Mouse (Mus musculus) megakaryocyte, adult 5-6 weeks (primary cell): ENCODE data around the gene Tfap4. TPM values are rescaled to one million over a fixed set of nuclear protein-coding genes. Genes with fewer than 3 reads are reported as not detected.

ENCODE experiments used
- ATAC-seq: 2 replicates; pipeline ENCODE4 v1.8.0; 2016; ENCODE audit warnings: mild to moderate bottlenecking, inconsistent platforms; ENCODE audit not compliant: poor library complexity, severe bottlenecking
- total RNA-seq, 2 experiments: library from RNA; stranded (forward) in 1 of 2; stranded (reverse) in 1 of 2; fragments of 153-499, 151-499 nt in 1 of 2; fragments of 221-1000, 200-1000 nt in 1 of 2; gene quantifications; 2 replicates each; pipeline versions ENCODE4 v1.2.3 to v1.2.4; 2015 to 2017

Gene Tfap4
- total RNA-seq (2015) (10.1 and 11.1 TPM in 2 replicates), total RNA-seq (2017) (12.6 and 12.8 TPM in 2 replicates)

- ATAC-seq: peak; percentile 43
Measured at GRCm38 (mm10) chr16:4559715-4560144, at the start of gene Tfap4. TSS of gene Tfap4 (minus strand) at chr16:4559854.

DNA sequence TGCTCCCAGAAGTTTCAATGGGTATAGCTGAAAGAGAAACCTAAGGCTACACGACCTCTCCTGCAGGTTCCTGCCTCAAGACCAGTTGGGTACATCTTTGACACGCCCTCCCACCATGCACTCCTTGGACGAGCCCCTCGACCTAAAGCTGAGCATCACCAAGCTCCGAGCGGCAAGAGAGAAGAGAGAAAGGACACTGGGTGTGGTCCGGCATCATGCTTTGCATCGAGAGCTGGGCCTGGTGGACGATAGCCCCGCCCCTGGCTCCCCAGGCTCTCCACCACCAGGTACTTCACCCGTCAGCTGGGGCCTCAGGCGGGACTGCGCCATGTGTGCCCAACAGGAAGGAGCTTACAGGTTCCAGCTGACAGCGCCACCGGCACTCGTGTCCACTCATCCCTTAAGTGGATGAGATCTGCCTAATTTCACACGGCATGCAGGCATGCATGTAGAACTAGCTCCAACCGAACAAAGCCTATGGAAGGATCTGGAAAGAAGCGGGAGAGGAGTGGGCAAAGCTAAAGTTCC is 48.9 kb upstream of the Tfap4 start:
- ATAC-seq: no peak

- ATAC-seq: peak; percentile 91
Measured at GRCm38 (mm10) chr16:4607818-4608531, 48.3 kb upstream of the Tfap4 start.

DNA sequence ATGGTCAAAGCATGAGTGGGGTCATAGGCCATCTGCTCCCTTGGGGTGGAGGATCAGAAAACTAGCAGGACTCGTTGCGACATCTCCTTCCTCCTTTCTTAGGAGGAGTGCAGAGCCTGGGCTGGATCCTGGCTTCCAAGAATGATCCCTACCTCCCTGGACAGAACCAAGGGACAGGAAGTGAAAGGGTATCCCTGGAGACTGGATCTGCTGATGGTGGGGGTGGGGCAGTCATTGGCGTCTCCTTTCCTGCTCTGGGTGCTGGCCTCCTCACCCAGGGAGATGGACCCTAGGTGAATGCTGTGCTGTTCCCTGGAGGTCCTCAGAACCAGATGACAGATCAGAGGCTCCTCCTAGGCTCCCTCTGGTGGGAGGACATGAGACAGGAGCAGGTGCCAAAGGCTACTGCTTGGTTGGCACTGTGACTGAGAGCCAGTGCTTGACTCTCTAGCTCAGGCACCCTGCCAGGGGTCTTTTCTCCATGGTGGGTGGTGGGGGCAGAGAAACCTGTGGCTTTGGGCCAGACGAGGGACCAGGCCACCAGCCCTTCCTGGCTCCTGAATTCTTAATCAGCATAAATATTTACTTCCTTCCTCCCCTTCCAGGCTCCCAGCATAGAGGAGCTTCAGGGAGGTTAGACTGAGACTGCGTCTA is 46.9 kb upstream of the Tfap4 start:
- 0 out of 2 replicates have a peak, but pooled peaks have one; percentile 39 for ATAC-seq

DNA sequence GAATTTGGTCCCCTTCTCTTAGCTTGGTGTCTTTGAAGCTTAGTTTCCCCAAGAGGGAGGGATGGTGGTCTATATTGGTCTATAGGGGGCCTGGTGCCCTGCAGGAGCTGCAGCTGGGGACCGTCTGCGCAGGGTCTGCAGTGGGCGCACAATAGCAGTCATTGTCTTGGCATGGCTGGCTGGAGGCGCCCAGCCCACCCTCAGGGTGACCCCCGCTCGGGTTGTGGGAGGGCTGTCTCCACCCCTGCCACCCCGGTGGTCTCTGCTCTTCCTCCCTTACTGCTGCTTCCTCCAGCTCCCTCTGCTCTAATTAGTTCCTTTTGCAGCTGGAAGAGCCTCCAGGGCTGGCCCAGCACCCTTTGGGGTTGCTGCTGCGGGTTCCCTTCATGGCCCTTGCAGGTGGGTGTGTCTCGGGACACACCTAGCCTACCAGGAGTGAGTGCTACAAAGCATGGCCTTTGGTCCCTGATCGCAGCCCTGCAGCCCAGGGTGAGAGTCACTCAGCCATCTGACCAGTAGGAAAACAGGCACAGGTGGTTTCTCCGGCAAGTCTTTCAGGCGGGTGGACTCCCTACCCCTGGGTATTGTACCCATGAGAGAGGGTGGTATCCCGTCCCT is 46.0 kb upstream of the Tfap4 start:
- no peak for ATAC-seq

DNA sequence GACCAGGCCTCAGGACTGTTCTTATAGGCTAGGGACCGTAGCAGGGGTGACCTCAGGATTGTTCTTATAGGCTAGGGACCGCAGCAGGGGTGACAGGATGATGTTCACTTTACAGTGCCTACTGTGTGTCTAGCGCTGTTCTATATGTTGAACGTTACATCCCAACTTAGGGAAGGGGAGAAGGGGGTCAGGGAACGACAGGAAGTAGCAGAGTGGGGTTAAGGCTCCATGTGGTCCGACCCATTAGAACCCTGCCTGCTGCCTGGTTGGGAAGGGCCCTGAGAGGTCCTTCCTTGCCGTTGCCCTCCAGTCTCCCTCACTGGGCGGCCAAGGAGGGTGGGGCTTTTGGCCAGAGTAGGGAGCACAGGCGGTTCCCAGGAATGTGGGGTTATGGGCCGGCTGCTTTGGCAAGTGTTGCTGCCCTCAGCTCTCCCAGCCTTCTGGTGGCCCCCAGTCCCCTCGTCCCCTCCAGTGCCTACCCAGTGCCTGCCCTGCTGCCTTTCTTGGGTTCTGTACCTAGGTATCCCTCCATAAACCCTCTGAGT is 44.7 kb upstream of the Tfap4 start:
- ATAC-seq: no peak

DNA sequence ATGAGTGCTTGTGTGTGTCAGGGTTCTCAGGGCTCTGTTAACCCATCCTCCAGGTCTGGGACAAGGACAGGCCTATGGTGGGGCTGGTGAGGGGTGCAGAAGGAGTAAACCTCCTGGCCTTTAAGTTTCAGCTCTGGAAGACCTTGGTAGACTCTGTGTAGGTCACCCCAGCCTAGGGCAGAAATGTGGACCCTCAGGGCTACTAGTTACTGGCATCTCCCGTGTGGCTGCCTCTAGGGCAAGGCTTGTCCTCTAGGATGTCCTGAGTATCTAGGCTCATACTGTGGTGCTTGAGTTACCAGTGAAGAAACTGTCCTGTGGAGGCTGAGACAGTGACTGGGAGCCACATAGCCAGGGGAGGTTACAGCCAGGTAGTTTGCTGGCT is 43.8 kb upstream of the Tfap4 start:
- ATAC-seq: no peak

DNA sequence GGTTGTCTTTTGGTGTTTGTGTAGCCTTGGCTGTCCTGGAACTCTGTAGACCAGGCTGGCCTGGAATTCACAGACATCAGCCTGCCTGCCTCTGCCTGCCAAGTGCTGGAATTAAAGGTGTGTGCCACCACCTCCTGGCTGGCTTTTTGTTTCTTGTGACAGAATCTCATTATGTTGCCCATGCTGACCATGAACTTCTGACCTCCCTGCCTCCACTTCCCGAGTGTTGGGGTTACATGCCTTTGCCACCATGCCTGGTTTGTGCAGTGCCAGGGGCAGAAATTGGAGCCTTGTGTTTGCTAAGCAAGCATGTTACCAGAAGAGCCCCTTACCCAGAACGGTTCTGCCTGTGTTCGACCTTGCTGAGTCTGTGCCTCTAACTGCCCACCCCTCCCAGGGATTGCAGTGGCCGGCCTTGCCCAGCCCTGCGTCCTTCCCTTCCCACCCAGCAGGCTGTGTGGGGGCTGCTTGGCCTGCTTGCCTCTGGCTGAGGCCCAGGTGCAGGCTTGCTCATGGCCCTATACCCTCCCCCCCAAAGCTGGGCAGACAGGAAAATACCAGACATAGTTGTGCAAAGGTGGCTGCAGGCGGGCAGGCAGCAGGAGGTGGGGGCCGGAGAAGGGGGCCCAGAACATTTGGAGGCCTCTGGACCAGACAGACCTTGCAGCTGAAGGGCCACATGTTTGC is 43.3 kb upstream of the Tfap4 start:
- ATAC-seq: no peak

DNA sequence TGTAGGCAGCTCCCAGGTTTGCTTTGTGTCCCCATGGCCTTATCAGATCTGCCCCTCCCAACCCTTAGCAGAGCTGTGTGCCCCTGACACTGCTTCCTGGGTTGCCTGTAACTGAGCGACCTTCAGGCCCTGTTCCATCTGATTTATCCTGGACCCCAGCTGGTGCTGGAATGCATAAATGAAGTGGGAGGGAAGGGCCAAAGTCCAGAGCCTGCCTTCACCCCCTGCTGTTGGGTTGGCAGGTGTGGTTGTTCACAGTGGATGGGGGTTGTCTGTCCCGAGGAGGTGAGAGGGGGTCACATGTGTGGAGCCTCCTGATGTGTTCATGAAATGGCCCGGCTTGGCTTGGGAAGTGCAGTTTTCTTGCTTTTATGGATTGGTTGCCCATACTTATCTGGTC is 42.5 kb upstream of the Tfap4 start:
- no peak for ATAC-seq

DNA sequence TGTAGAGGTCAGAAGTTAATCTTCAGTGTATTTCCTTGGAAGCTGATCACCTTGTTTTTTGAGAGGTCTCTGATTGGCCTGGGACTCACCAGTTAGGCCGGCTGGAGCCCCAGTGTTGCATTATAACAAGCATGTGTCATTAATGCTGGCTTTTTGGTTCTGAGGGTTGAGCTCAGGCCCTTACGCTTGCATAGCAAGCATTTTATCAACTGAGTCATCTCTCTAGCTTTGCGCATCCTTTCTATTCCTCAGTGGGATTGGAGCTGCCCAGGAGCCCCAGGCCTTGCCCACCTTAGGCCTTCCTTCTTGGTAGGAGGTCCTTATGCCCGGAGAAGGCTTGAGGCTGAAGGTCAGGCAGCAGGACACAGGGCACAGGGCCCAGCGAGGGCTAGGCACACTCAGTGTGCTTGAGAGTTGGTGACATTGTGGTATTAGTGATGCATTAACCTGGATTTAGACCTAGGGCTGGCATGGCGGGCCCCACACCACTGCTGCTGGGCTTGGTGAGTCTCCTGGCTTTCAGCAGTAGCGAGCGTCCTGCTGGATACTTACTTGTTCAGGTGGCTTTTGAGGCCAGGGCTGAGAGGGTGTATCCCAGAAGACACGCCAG is 41.2 kb upstream of the Tfap4 start:
- ATAC-seq: no peak

DNA sequence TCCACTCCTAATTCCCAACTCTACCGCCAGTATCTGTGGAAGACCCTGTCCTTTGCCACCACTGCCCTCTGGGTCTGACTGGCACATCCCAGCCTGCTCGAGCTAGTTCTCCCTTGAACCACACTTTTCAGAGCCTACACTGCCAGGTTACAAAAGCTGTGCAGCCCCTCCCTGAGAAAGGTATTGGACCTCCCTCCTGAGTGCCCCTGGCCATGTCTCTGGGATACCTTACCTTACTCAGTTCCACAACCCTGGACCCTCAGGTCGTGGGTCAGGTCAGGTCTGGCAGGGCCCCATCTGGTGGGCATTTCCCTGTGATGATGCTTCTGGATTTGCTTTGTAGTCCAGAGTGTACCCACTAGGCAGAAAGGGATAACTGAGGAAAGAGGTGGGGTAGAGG is 40.0 kb upstream of the Tfap4 start:
- no peak for ATAC-seq

- no peak for ATAC-seq
Measured at GRCm38 (mm10) chr16:4598891-4599543, 39.4 kb upstream of the Tfap4 start.

GRCm38 (mm10) chr16:4598041-4598440 is 38.4 kb upstream of the Tfap4 start:
- no peak for ATAC-seq

GRCm38 (mm10) chr16:4597296-4597695 is 37.6 kb upstream of the Tfap4 start:
- no peak for ATAC-seq

- ATAC-seq: no peak
Measured at GRCm38 (mm10) chr16:4596836-4597235, 37.2 kb upstream of the Tfap4 start.

DNA sequence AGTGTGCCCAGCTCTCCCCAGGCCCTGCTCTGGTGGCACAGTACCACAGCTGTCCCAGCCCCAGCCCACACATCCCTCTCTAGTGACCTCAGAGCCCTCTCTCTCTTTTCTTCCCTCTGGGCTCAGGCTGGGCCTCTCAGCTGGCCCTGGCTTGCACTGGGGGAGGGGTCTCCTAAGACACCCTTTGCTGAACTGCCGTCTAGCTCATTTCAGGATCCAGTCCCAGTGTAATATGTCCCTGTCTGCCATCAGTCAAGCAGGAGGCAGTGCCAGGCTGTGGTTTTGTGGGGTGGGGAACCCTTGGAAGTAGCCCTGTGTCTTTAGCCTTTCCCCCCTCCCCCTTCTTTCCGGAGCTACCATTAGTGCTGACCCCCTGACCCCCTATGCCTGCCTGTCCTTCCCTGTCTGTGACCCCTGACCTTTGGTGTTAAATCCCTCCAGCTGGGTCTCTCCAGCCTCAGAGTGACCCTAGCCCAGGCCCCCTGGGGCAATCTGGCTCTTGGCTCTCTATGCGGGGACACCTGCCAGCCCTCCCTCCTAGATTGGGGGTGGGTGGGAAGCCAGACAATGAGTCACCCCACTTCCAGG is 36.6 kb upstream of the Tfap4 start:
- no peak for ATAC-seq

DNA sequence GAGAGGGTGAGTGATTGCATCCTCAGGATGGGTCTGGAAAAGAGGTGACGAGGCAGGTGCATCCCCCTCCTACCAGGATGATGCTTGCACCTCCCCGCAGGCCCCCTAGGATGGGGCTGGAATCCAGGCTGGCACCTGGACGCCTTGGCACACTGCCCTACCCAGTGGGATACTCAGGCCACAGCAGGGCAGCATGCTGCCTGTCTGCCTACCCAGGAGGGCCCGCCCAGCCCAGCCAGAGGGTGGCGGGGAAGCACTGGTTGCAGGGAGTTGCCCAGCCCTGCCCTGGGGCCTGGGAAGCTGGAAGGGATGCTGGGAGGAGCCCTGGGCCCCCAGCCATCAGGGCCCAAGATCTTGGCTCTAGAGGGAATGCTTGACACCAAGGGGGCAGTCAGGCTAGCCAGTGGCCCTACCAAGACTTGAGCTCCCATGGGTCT is 35.9 kb upstream of the Tfap4 start:
- ATAC-seq: no peak

DNA sequence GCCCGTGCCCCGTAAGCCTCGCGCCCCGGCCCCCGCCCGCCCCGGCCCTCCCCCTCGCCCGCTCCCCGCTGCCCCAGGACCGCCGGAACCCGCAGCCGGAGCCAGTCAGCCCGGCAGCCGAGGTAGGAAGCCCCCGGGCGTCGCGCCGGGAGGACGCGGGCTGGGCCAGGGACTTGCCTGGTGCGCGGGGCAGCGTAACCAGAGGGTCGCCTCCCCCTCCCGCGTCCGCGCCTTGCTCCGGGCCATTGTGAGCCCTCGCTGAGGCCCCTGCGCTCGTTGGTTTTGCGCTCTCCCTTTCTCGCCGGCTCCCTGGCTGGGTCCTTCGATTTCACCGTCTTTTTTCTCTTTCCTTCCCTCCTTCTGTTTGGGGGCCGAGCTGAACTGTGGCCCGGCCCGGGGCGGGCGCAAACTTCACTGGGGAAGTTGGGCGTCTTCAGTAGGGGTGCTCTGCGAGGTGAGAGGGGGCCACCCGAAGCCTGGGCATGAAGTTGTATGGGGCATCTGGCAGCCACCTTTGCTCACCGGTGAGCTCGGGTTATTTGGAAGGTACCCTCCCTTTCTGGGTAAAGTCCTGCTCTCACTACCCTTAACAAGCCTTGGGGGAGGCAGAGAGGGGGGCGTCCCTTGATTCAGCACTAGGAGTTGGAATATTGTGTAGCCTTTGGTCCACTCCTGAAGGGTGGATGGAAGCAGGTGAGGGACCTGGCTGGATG is 35.3 kb upstream of the Tfap4 start:
- peak; percentile 34 for ATAC-seq
